Mouse (Mus musculus): ENCODE measurements around the gene Cbx2.

DNA sequence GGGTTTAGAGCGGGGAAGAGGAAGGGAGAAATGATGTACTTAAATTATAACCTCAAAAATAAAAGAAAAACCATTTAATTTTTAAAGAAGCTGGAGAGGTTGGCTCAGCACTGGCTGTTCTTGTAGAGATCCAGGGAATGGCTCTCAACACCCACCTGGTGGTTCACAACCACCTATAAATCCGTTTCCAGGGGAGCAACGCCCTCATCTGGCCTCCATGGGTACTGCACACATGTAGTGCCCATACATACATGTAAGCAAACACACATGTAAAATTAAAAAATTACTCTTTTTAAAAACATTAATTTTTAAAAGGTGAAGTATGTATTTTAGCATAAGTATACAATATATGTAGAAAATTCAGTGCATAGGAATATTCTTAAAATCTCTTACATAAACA is 16.3 kb upstream of the Cbx2 start:
- TF ChIP-seq CTCF (IDR thresholded peaks at IDR 0.05; ENCODE audit: low read depth, low read length) (no peak), POLR2A (IDR thresholded peaks at IDR 0.05; ENCODE audit: insufficient read depth, low read length) (no peak), EP300 (IDR thresholded peaks at IDR 0.05; ENCODE audit: insufficient read depth, low read depth, low read length) (no peak)
